Mouse (Mus musculus) limb, embryonic 10.5 days (tissue): Measurements from ENCODE around the gene Slc22a23. TPM values are rescaled to one million over a fixed set of nuclear protein-coding genes. Genes with fewer than 3 reads are reported as not detected.

Source experiments
- DNase-seq: peaks from one replicate; pipeline ENCODE4 v3.0.0-alpha.2; 2017; ENCODE audit warnings: low spot score
- H3K27ac ChIP-seq: fragments of 300-500 bp; sonication (generic); 2 replicates; pipeline ENCODE4 v1.5.1; 2016; ENCODE audit warnings: mild to moderate bottlenecking
- H3K27me3 ChIP-seq: fragments of 300-500 bp; sonication (generic); 2 replicates; pipeline ENCODE4 v1.6.1; 2016; ENCODE audit warnings: low read depth, mild to moderate bottlenecking; ENCODE audit not compliant: poor library complexity, severe bottlenecking
- H3K36me3 ChIP-seq: fragments of 300-500 bp; sonication (generic); 2 replicates; pipeline ENCODE4 v1.6.1; 2016; ENCODE audit warnings: mild to moderate bottlenecking, moderate library complexity
- H3K4me1 ChIP-seq: fragments of 300-500 bp; sonication (generic); 2 replicates; pipeline ENCODE4 v1.6.1; 2016
- H3K4me3 ChIP-seq: fragments of 300-500 bp; sonication (generic); 2 replicates; pipeline ENCODE4 v1.5.1; 2016; ENCODE audit warnings: mild to moderate bottlenecking, moderate library complexity
- H3K9me3 ChIP-seq: fragments of 300-500 bp; sonication (generic); replicated peaks from 2 replicates; pipeline ENCODE4 v1.6.1; 2016; ENCODE audit warnings: mild to moderate bottlenecking
- WGBS: fragments of 180-500 bp; shearing (Covaris S2); methylation state at CpG from one replicate; pipeline ENCODE4 v1.1.7; 2016; 5-methylcytosine and 5-hydroxymethylcytosine counted together
- polyA plus RNA-seq: library from polyadenylated mRNA; unstranded; fragments of >200 nt; fragmentation: Nextera tagmentation; extraction: Ambion mirVana; gene quantifications from 2 replicates; pipeline ENCODE4 v1.2.1, GENCODE M21; 2016

The Slc22a23 gene
- polyA plus RNA-seq, 1 experiment from 2014 or later: 1.8 TPM

DNA sequence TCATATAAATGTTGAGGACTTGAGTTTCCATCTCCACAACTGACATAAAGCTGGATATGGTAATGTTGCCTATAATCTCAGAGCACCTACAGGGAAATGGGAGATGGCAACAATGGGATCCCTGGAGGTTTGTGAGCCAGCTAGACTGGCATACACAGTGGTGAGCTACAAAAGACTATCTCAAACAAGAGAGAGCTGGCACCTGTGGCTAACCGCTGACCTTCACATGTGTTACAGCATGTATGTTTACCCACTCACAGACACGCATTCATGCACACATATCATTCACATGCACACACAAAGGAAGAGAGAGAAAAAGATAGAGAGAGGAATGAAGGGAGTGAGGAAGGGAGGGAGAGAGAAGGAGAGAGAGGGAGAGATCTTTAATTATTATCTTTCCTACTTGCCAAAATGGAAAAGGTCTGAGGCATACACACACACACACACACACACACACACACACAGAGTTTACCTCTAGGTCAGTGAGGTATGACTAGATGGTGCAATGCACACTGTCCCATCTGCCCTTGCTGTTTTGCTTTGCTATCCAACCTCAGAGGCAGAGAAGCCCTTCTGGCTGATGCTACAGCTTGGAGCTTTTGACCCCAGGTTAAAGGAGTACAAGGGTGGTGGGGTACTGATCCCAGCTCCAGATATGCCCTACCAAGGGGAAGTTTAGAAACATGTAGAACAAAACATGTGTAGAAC is 38.9 kb downstream of the Slc22a23 start:
- Histone ChIP-seq H3K9me3 (no peaks in the 10 kb centered on the region), H3K27me3 (no peaks in the 10 kb centered on the region), H3K4me3 (no peak overlapping the region), H3K4me1 (peaks cover 26% of the 10 kb centered on the region), H3K36me3 (no peaks in the 10 kb centered on the region), H3K27ac (no peak overlapping the region)
- DNase-seq: no peak
- 96% methylated on average over 2 of the region's 2 CpGs for WGBS

DNA sequence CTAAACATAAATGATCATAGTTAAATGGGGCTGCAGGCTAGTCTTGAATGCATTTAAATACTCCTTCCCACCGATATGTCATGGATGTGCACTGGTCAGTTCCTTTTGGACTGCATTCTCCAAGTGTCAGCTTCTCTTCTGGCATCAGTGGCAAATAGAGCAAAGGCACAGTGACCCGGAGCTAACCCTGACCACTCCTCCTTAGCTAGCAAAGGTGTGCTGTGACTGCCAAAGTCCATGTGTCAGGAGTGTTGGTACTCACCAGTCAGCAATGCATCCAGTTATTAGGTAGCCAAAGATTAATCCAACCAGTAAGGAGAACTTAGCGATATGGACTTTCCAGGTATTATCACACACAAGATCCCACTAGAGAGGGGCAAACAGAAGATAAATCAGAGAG is 40.1 kb downstream of the Slc22a23 start:
- no peak overlapping the region for H3K27ac ChIP-seq
- H3K9me3 ChIP-seq: no peaks in the 10 kb centered on the region
- H3K27me3 ChIP-seq: no peaks in the 10 kb centered on the region
- peaks cover 28% of the 10 kb centered on the region for H3K4me1 ChIP-seq
- no peaks in the 10 kb centered on the region for H3K36me3 ChIP-seq
- DNase-seq: no peak
- WGBS: 93% methylated on average over 3 of the region's 3 CpGs
- H3K4me3 ChIP-seq: no peak overlapping the region

DNA sequence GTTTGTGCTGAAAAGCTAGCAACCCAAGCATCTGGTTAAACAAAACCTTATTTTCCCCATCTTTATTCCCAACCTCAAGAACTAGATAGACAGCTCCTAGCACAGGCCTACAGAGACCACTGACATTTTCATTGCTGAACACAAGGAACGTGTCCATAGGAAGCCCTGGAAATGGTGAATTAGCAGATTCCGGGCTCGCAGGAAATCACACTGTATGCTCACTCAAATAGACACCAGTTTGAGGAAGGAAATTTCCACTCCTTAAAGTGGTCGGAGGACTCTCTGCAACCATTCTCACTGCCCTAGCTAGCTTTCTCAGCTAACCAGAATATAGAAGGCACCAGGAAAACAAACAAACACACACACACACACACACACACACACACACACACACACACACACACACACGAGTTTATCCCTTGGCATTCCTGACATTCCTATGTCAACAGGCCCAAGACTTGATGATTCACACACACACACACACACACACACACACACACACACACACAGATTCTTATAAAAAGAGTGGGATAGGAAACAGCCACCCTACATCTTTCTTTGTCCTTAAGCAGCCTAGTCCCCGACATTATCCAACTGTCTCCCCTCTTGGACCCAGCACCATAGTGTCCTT is 41.5 kb downstream of the Slc22a23 start:
- 66% methylated on average over 6 of the region's 6 CpGs for WGBS
- Histone ChIP-seq H3K27ac (no peak overlapping the region), H3K36me3 (no peaks in the 10 kb centered on the region), H3K4me3 (no peak overlapping the region), H3K4me1 (peaks cover 38% of the 10 kb centered on the region), H3K9me3 (no peaks in the 10 kb centered on the region), H3K27me3 (no peaks in the 10 kb centered on the region)
- no peak for DNase-seq

DNA sequence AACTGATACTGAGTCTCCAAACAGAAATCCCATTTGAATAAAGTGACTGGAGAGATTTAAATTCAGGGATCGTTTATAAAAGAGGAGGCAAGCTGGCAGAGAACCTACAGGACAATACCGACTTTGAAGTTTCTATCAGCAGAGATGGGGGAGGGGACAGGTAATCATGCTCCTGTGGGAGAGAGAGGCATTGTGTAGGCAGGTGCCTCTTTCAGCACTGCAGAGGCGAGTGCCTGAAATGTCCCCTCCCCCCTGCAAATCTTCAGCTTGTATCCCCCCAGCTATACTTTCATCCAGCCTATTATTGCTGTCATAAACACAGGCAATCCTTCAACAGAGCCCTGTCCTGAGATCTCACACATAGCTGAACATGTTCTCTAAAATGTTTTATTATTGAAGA is 43.4 kb downstream of the Slc22a23 start:
- 40% methylated on average over 3 of the region's 3 CpGs for WGBS
- Histone ChIP-seq H3K4me1 (peaks cover 20% of the 10 kb centered on the region), H3K9me3 (no peaks in the 10 kb centered on the region), H3K27me3 (no peaks in the 10 kb centered on the region), H3K4me3 (no peak overlapping the region), H3K27ac (no peak overlapping the region), H3K36me3 (no peaks in the 10 kb centered on the region)
- no peak for DNase-seq

GRCm38 (mm10) chr13:34299351-34300333 is 45.3 kb downstream of the Slc22a23 start:
- H3K4me1 ChIP-seq: peaks cover 18% of the 10 kb centered on the region
- no peak for DNase-seq
- no peaks in the 10 kb centered on the region for H3K36me3 ChIP-seq
- no peaks in the 10 kb centered on the region for H3K27me3 ChIP-seq
- H3K27ac ChIP-seq: no peak overlapping the region
- WGBS: 85% methylated on average over 7 of the region's 7 CpGs
- no peaks in the 10 kb centered on the region for H3K9me3 ChIP-seq
- no peak overlapping the region for H3K4me3 ChIP-seq

- peaks cover 18% of the 10 kb centered on the region for H3K4me1 ChIP-seq
These were observed 46.3 kb downstream of the Slc22a23 start for GRCm38 (mm10) chr13:34298674-34299073.

DNA sequence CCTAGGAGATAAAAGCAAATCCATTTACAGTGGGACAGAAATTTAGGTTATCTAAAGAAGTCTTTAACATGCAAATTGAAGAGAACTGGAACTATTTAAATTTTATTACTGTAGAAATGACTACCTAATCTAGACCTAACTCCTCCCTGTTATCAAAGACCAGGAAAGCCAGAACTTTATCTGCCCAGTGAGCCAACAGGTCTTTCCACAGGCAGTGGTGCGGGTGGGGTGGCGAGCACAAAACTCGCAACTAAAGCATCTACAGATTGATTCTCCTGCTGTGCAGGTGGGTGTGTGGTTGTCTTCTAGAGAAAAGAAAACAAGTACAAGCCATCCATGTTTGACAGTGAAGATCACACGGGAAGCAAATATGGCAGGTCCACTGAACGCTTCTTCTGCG is 46.9 kb downstream of the Slc22a23 start:
- H3K9me3 ChIP-seq: no peaks in the 10 kb centered on the region
- H3K27ac ChIP-seq: no peak overlapping the region
- no peak for DNase-seq
- peaks cover 18% of the 10 kb centered on the region for H3K4me1 ChIP-seq
- H3K27me3 ChIP-seq: no peaks in the 10 kb centered on the region
- no peaks in the 10 kb centered on the region for H3K36me3 ChIP-seq
- no peak overlapping the region for H3K4me3 ChIP-seq
- WGBS: 97% methylated on average over 6 of the region's 6 CpGs

More at GRCm38 (mm10) chr13:34298674-34299073, 46.3 kb downstream of the Slc22a23 start:
- DNase-seq: no peak
- Histone ChIP-seq H3K9me3 (no peaks in the 10 kb centered on the region), H3K4me3 (no peak overlapping the region), H3K27me3 (no peaks in the 10 kb centered on the region), H3K27ac (no peak overlapping the region), H3K36me3 (no peaks in the 10 kb centered on the region)
- WGBS: 94% methylated on average over 5 of the region's 5 CpGs

GRCm38 (mm10) chr13:34295787-34296435 is 49.1 kb downstream of the Slc22a23 start:
- no peak for DNase-seq
- Histone ChIP-seq H3K27me3 (no peaks in the 10 kb centered on the region), H3K36me3 (no peaks in the 10 kb centered on the region), H3K9me3 (no peaks in the 10 kb centered on the region), H3K27ac (no peak overlapping the region), H3K4me3 (no peak overlapping the region), H3K4me1 (peaks cover 13% of the 10 kb centered on the region)
- 93% methylated on average over 12 of the region's 12 CpGs for WGBS

- Histone ChIP-seq H3K36me3 (no peaks in the 10 kb centered on the region), H3K4me3 (no peak overlapping the region), H3K27ac (no peak overlapping the region), H3K9me3 (no peaks in the 10 kb centered on the region), H3K4me1 (0 out of 2 replicates have a peak, but pooled peaks cover 4% of the 10 kb centered on the region), H3K27me3 (no peaks in the 10 kb centered on the region)
- no peak for DNase-seq
- WGBS: 81% methylated on average over 4 of the region's 4 CpGs
These were observed 50.8 kb downstream of the Slc22a23 start for GRCm38 (mm10) chr13:34294212-34294611.

DNA sequence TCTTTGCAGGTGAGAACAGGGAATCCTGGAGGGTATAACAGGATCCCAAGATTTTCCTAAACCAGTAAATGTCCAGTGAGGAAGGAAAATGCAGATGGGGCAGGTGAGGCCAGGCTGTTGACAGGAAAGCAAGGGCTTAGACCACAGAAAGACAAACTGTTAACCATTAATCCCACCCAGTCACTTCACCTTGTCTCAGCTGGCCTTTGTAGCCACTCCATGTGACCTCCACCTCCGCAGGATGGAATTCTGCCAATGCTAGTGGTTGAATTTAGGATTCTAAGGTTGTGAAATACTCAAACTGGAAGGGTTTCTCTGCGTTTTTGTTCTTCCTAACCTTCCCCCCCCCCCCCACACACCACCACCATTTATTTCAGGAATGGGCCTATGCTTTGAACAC is 52.9 kb downstream of the Slc22a23 start:
- WGBS: 54% methylated on average over 2 of the region's 2 CpGs
- no peaks in the 10 kb centered on the region for H3K27me3 ChIP-seq
- H3K4me3 ChIP-seq: no peak overlapping the region
- no peak for DNase-seq
- H3K36me3 ChIP-seq: no peaks in the 10 kb centered on the region
- peaks cover 10% of the 10 kb centered on the region; the same call in 1 of the 2 replicates for H3K4me1 ChIP-seq
- H3K9me3 ChIP-seq: no peaks in the 10 kb centered on the region
- H3K27ac ChIP-seq: no peak overlapping the region

GRCm38 (mm10) chr13:34290346-34290745 is 54.6 kb downstream of the Slc22a23 start:
- 90% methylated on average over 1 of the region's 1 CpGs for WGBS
- H3K4me1 ChIP-seq: peaks cover 10% of the 10 kb centered on the region; the same call in 1 of the 2 replicates

GRCm38 (mm10) chr13:34289567-34289966 is 55.4 kb downstream of the Slc22a23 start:
- Histone ChIP-seq H3K4me1 (peaks cover 10% of the 10 kb centered on the region; the same call in 1 of the 2 replicates), H3K27me3 (no peaks in the 10 kb centered on the region), H3K4me3 (no peak overlapping the region), H3K9me3 (no peaks in the 10 kb centered on the region), H3K36me3 (no peaks in the 10 kb centered on the region), H3K27ac (no peak overlapping the region)
- WGBS: 83% methylated on average over 2 of the region's 2 CpGs
- no peak for DNase-seq

More at GRCm38 (mm10) chr13:34290346-34290745, 54.6 kb downstream of the Slc22a23 start:
- no peak for DNase-seq
- Histone ChIP-seq H3K9me3 (no peaks in the 10 kb centered on the region), H3K36me3 (no peaks in the 10 kb centered on the region), H3K27me3 (no peaks in the 10 kb centered on the region), H3K4me3 (no peak overlapping the region), H3K27ac (no peak overlapping the region)
